27 mouse cellular contexts compared by ENCODE assay signal in the genomic region with DNA sequence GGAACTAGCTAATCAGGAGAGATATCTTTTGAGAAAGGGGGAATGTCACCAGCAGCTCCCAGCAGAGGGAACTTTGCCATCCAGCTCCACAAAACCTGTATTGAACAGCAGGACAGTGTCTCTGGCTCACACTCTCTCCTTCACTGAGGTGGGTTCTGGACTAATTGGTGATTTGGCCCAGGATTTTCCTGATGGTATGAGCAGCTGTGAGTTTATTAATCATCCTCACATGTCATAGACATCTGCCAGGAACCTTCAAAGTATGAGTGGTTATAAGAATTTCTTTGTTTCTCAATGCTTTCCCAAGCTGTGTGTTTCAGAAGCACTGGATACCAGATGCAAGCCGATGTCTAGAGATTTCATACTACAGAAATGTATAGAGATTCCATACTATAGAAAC. TPM values are rescaled to one million over a fixed set of nuclear protein-coding genes. Genes with fewer than 3 reads are reported as not detected.
DNase-seq lines count a peak whose midpoint lies in the region; ATAC-seq and TF ChIP-seq lines count a peak whose summit lies in the region.
"Had no signal": no experiment of that assay in that cellular context is flagged by ENCODE, and none has a peak within 500 bp of the region (broad histone marks: within the 10 kb centered on the region; RNA-seq: fewer than 3 reads in every experiment).

No protein-coding gene starts in this region.

- peak; percentile 26 for DNase-seq in forebrain, embryonic 14.5 days (ENCODE audit: low spot score)
- DNase-seq in forebrain, postnatal 0 days, result no peak
- DNase-seq in brain, embryonic 14.5 days (ENCODE audit: low read depth), result peak; percentile 41
- DNase-seq in thymus, postnatal 14 days, result no peak
- DNase-seq: B cell, adult 2 months; cerebellum, adult 9-10 months; gastrocnemius, postnatal 10 days; heart, adult 18-20 months; kidney, adult 2 months; kidney, postnatal 14 days; left cerebral cortex, postnatal 4 days; right cerebral cortex, postnatal 4 days; thymus, postnatal 4 days had no signal

- 87% methylated on average over 1 of the region's 1 CpGs for WGBS in forebrain, embryonic 14.5 days
- WGBS in forebrain, postnatal 0 days, result 83% methylated on average over 1 of the region's 1 CpGs
- 47% methylated on average over 1 of the region's 1 CpGs for WGBS in embryonic facial prominence, embryonic 15.5 days
- WGBS in kidney, embryonic 15.5 days, result 96% methylated on average over 1 of the region's 1 CpGs

- H3K9ac ChIP-seq in forebrain, embryonic 14.5 days (ENCODE audit: low read length), result no peak overlapping the region
- no peak overlapping the region for H3K9ac ChIP-seq in forebrain, postnatal 0 days
- no peak overlapping the region for H3K9ac ChIP-seq in embryonic facial prominence, embryonic 15.5 days
- H3K9ac ChIP-seq in kidney, embryonic 15.5 days, result no peak overlapping the region
- H3K9ac ChIP-seq: heart, embryonic 15.5 days; liver, embryonic 15.5 days; neural tube, embryonic 12.5 days had no signal

- no peak overlapping the region for H3K4me2 ChIP-seq in forebrain, embryonic 14.5 days (ENCODE audit: low read length)
- no peak overlapping the region for H3K4me2 ChIP-seq in forebrain, postnatal 0 days (ENCODE audit: low read depth)
- H3K4me2 ChIP-seq in embryonic facial prominence, embryonic 15.5 days (replicated peaks), result no peak overlapping the region
- H3K4me2 ChIP-seq in myocyte (ENCODE audit: low read depth), result no peak overlapping the region
- H3K4me2 ChIP-seq in kidney, embryonic 15.5 days, result no peak overlapping the region
- H3K4me2 ChIP-seq: heart, embryonic 15.5 days; liver, embryonic 15.5 days; neural tube, embryonic 12.5 days had no signal

- no peak for TF ChIP-seq CTCF in forebrain, postnatal 0 days (IDR thresholded peaks at IDR 0.05; ENCODE audit: low read depth)
- TF ChIP-seq CTCF in brain, embryonic 14.5 days (IDR thresholded peaks at IDR 0.05; ENCODE audit: borderline replicate concordance, extremely low read depth, insufficient read depth, insufficient read length), result no peak

- no peak overlapping the region for H3ac ChIP-seq in myocyte (ENCODE audit: control insufficient read depth, insufficient read length)

- no peaks in the 10 kb centered on the region for H3K79me2 ChIP-seq in myocyte (ENCODE audit: control insufficient read depth, insufficient read depth)

- H3K9me3 ChIP-seq in forebrain, embryonic 14.5 days (replicated peaks; ENCODE audit: control insufficient read depth, low read length), result no peaks in the 10 kb centered on the region
- no peaks in the 10 kb centered on the region for H3K9me3 ChIP-seq in forebrain, postnatal 0 days (ENCODE audit: low read length)
- H3K9me3 ChIP-seq in embryonic facial prominence, embryonic 15.5 days (replicated peaks), result no peaks in the 10 kb centered on the region
- no peaks in the 10 kb centered on the region for H3K9me3 ChIP-seq in kidney, embryonic 15.5 days (replicated peaks)
- H3K9me3 ChIP-seq: heart, embryonic 15.5 days; liver, embryonic 15.5 days; midbrain, embryonic 10.5 days; neural tube, embryonic 12.5 days had no signal

- H3K36me3 ChIP-seq in forebrain, embryonic 14.5 days (ENCODE audit: control insufficient read depth, insufficient read depth, low read length), result no peaks in the 10 kb centered on the region
- H3K36me3 ChIP-seq in forebrain, postnatal 0 days (ENCODE audit: insufficient read depth), result no peaks in the 10 kb centered on the region
- H3K36me3 ChIP-seq in embryonic facial prominence, embryonic 15.5 days, result no peaks in the 10 kb centered on the region
- no peaks in the 10 kb centered on the region for H3K36me3 ChIP-seq in myocyte (ENCODE audit: control insufficient read depth, insufficient read depth)
- H3K36me3 ChIP-seq in kidney, embryonic 15.5 days, result no peaks in the 10 kb centered on the region
- H3K36me3 ChIP-seq: heart, embryonic 15.5 days; liver, embryonic 15.5 days; midbrain, embryonic 10.5 days; neural tube, embryonic 12.5 days had no signal

- no peak overlapping the region for H3K4me3 ChIP-seq in forebrain, embryonic 14.5 days (ENCODE audit: low read depth, low read length)
- H3K4me3 ChIP-seq in forebrain, postnatal 0 days (ENCODE audit: low read depth, low read length), result no peak overlapping the region
- H3K4me3 ChIP-seq in embryonic facial prominence, embryonic 15.5 days (replicated peaks), result no peak overlapping the region
- H3K4me3 ChIP-seq in myocyte, result no peak overlapping the region
- no peak overlapping the region for H3K4me3 ChIP-seq in kidney, embryonic 15.5 days (replicated peaks)
- H3K4me3 ChIP-seq: heart, embryonic 15.5 days; liver, embryonic 15.5 days; midbrain, embryonic 10.5 days; neural tube, embryonic 12.5 days had no signal

- TF ChIP-seq POLR2A in brain, embryonic 14.5 days (IDR thresholded peaks at IDR 0.05; ENCODE audit: borderline replicate concordance, extremely low read depth, insufficient read depth, insufficient read length, poor library complexity, severe bottlenecking), result no peak
- no peak for TF ChIP-seq POLR2A in myocyte (IDR thresholded peaks at IDR 0.05; ENCODE audit: insufficient read length, low read depth)

- no peaks in the 10 kb centered on the region for H3K27me3 ChIP-seq in forebrain, embryonic 14.5 days (replicated peaks; ENCODE audit: control insufficient read depth, insufficient read depth, low read length)
- H3K27me3 ChIP-seq in forebrain, postnatal 0 days (ENCODE audit: insufficient read depth, low read length), result no peaks in the 10 kb centered on the region
- H3K27me3 ChIP-seq in embryonic facial prominence, embryonic 15.5 days, result no peaks in the 10 kb centered on the region
- H3K27me3 ChIP-seq in myocyte (ENCODE audit: control insufficient read depth, insufficient read depth, insufficient read length), result no peaks in the 10 kb centered on the region
- H3K27me3 ChIP-seq in kidney, embryonic 15.5 days, result no peaks in the 10 kb centered on the region
- H3K27me3 ChIP-seq: heart, embryonic 15.5 days; liver, embryonic 15.5 days; neural tube, embryonic 12.5 days had no signal

- no peak overlapping the region for H3K27ac ChIP-seq in forebrain, embryonic 14.5 days (ENCODE audit: low read depth, low read length)
- H3K27ac ChIP-seq in forebrain, postnatal 0 days (ENCODE audit: low read depth, low read length), result no peak overlapping the region
- peak overlapping the region; percentile 92 for H3K27ac ChIP-seq in embryonic facial prominence, embryonic 15.5 days (replicated peaks)
- H3K27ac ChIP-seq in kidney, embryonic 15.5 days, result no peak overlapping the region
- H3K27ac ChIP-seq: heart, embryonic 15.5 days; liver, embryonic 15.5 days; macrophage; neural tube, embryonic 12.5 days had no signal

- no peak for ATAC-seq in forebrain, embryonic 14.5 days
- ATAC-seq in forebrain, postnatal 0 days, result no peak
- no peak for ATAC-seq in embryonic facial prominence, embryonic 15.5 days (ENCODE audit: insufficient number of reproducible peaks, low FRiP score, low TSS enrichment, low read depth)
- ATAC-seq in kidney, embryonic 15.5 days (replicated peaks; ENCODE audit: low FRiP score), result no peak

- peaks cover 20% of the 10 kb centered on the region for H3K4me1 ChIP-seq in forebrain, embryonic 14.5 days (ENCODE audit: control insufficient read depth, insufficient read depth, low read length)
- peaks cover 11% of the 10 kb centered on the region for H3K4me1 ChIP-seq in forebrain, postnatal 0 days (ENCODE audit: insufficient read depth)
- H3K4me1 ChIP-seq in embryonic facial prominence, embryonic 15.5 days, result peaks cover 39% of the 10 kb centered on the region
- peaks cover 22% of the 10 kb centered on the region for H3K4me1 ChIP-seq in kidney, embryonic 15.5 days
- H3K4me1 ChIP-seq: liver, embryonic 15.5 days had no signal

TF ChIP-seq in myocyte, 11 proteins besides CTCF, POLR2A, EP300 and RAD21:
- TF ChIP-seq MAX (IDR thresholded peaks at IDR 0.05; ENCODE audit: low read depth) (no peak), TCF3 (IDR thresholded peaks at IDR 0.05; ENCODE audit: insufficient read length, low read depth) (no peak), USF1 (IDR thresholded peaks at IDR 0.05; ENCODE audit: low read depth) (no peak), MYOD1 (IDR thresholded peaks at IDR 0.05; ENCODE audit: control insufficient read depth in 1 of 3, insufficient read length in 2 of 3, low read depth in 2 of 3) (peak in 2 of 3 experiments; percentile 70 to 71), REST (IDR thresholded peaks at IDR 0.05; ENCODE audit: insufficient read depth, insufficient read length) (no peak), POLR2AphosphoS2 (IDR thresholded peaks at IDR 0.05; ENCODE audit: insufficient read length, low read depth) (no peak), CEBPB (IDR thresholded peaks at IDR 0.05; ENCODE audit: insufficient read depth, poor library complexity, severe bottlenecking) (no peak), E2F4 (IDR thresholded peaks at IDR 0.05; ENCODE audit: insufficient read depth) (no peak)

RNA-seq across cellular contexts. Expression of a gene that starts 6.8 kb away (rescaled TPM):
- 2.3 and 2.8 TPM in 2 replicates for polyA plus RNA-seq in forebrain, embryonic 14.5 days (2014; fragmentation: Nextera tagmentation; extraction: Ambion mirVana)
- 0.23 and 0.38 TPM in 2 replicates for total RNA-seq in forebrain, postnatal 0 days (2014; rRNA removed)
- 0.58 and 0.88 TPM in 2 replicates for polyA plus RNA-seq in forebrain, postnatal 0 days (2015; fragmentation: Nextera tagmentation; extraction: Ambion mirVana)
- 2.5 and 3.3 TPM in 2 replicates for polyA plus RNA-seq in brain, embryonic 14.5 days (2012; rRNA removed)
- polyA plus RNA-seq in embryonic facial prominence, embryonic 15.5 days (2015; fragmentation: Nextera tagmentation; extraction: Ambion mirVana), result 5.1 and 6.3 TPM in 2 replicates
- 0.01 TPM for polyA plus RNA-seq in myocyte (2012; fragmentation: generic; extraction: Trizol)
- 0.18 and 0.37 TPM in 2 replicates for polyA plus RNA-seq in kidney, embryonic 15.5 days (2015; fragmentation: Nextera tagmentation; extraction: Ambion mirVana)
- total RNA-seq: heart, adult 18-20 months; monocyte, adult 5-6 weeks had no signal
- polyA plus RNA-seq: kidney, adult 2 months; macrophage; testis, adult 2 months had no signal

RNA-seq across cellular contexts. Expression of a gene that starts 33.6 kb away (rescaled TPM):
- polyA plus RNA-seq in forebrain, embryonic 14.5 days (2014; fragmentation: Nextera tagmentation; extraction: Ambion mirVana), result 4.5 and 5.4 TPM in 2 replicates
- total RNA-seq in forebrain, postnatal 0 days (2014; rRNA removed), result 6.8 and 10.0 TPM in 2 replicates
- polyA plus RNA-seq in forebrain, postnatal 0 days (2015; fragmentation: Nextera tagmentation; extraction: Ambion mirVana), result 16.6 and 17.1 TPM in 2 replicates
- 3.4 and 4.1 TPM in 2 replicates for polyA plus RNA-seq in brain, embryonic 14.5 days (2012; rRNA removed)
- 3.4 and 5.2 TPM in 2 replicates for polyA plus RNA-seq in embryonic facial prominence, embryonic 15.5 days (2015; fragmentation: Nextera tagmentation; extraction: Ambion mirVana)
- polyA plus RNA-seq in myocyte (2012; fragmentation: generic; extraction: Trizol), result not detected
- polyA plus RNA-seq in kidney, embryonic 15.5 days (2015; fragmentation: Nextera tagmentation; extraction: Ambion mirVana), result 20.2 and 21.5 TPM in 2 replicates
- total RNA-seq: monocyte, adult 5-6 weeks had no signal

RNA-seq across cellular contexts. Expression of a gene that starts 35.9 kb away (rescaled TPM):
- polyA plus RNA-seq in forebrain, embryonic 14.5 days (2014; fragmentation: Nextera tagmentation; extraction: Ambion mirVana), result 0.10 TPM in 2 replicates
- not detected in 2 replicates for total RNA-seq in forebrain, postnatal 0 days (2014; rRNA removed)
- polyA plus RNA-seq in forebrain, postnatal 0 days (2015; fragmentation: Nextera tagmentation; extraction: Ambion mirVana), result 0.11 TPM in 1 of 2 replicates, not detected in the other
- 0.04 and 0.14 TPM in 2 replicates for polyA plus RNA-seq in brain, embryonic 14.5 days (2012; rRNA removed)
- polyA plus RNA-seq in embryonic facial prominence, embryonic 15.5 days (2015; fragmentation: Nextera tagmentation; extraction: Ambion mirVana), result 0.43 and 1.3 TPM in 2 replicates
- not detected for polyA plus RNA-seq in myocyte (2012; fragmentation: generic; extraction: Trizol)
- polyA plus RNA-seq in kidney, embryonic 15.5 days (2015; fragmentation: Nextera tagmentation; extraction: Ambion mirVana), result 0.40 and 0.66 TPM in 2 replicates
- total RNA-seq: adrenal gland, adult 18-20 months; heart, adult 18-20 months; left cerebral cortex, adult 18-20 months; left cerebral cortex, postnatal 4 days; monocyte, adult 5-6 weeks had no signal
- polyA plus RNA-seq: hindbrain, embryonic 11.5 days; kidney, adult 2 months; lung, embryonic 16.5 days; macrophage; neural tube, embryonic 12.5 days had no signal

Comparison
In these comparisons a context has a peak if more than half of its experiments do, and no peak if none do; other contexts are left out.
1. DNase-seq: peak in forebrain, embryonic 14.5 days (single experiment) and brain, embryonic 14.5 days (single experiment); none in forebrain, postnatal 0 days (single experiment) and thymus, postnatal 14 days (single experiment).